Comparison of ENCODE assay signal across 20 mouse cellular contexts in the genomic region with DNA sequence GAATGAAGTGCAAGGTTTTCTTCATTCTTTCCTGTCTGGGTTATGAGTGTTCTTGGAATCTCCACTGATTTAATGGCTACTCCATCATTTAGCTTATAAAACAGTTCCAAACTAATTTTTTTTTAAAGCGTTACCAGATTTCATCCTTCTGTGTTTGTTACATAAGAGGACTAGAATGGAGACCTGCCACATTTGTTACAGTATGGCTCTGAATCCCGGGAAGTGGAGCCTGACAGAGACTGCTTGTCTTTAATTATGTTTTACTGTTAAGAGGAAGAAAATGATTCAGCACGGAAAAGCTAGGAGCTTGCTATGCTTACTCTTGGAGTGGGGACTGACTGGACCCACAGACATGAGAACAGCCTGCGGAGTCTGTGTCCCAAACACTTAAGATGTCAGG. TPM values are rescaled to one million over a fixed set of nuclear protein-coding genes. Genes with fewer than 3 reads are reported as not detected.
"Had no signal": no experiment of that assay in that cellular context is flagged by ENCODE, and none has a peak within 500 bp of the region (broad histone marks: within the 10 kb centered on the region; RNA-seq: fewer than 3 reads in every experiment).

No protein-coding gene starts in this region.

- H3K4me3 ChIP-seq: lung, embryonic 15.5 days; midbrain, embryonic 13.5 days; midbrain, embryonic 15.5 days; neural tube, embryonic 12.5 days; stomach, embryonic 15.5 days had no signal

- H3K9me3 ChIP-seq: lung, embryonic 15.5 days; megakaryocyte, embryonic 14.5 days; midbrain, embryonic 13.5 days; midbrain, embryonic 15.5 days; neural tube, embryonic 12.5 days; stomach, embryonic 15.5 days had no signal

- H3K4me1 ChIP-seq: lung, embryonic 15.5 days; midbrain, embryonic 13.5 days; midbrain, embryonic 15.5 days; neural tube, embryonic 12.5 days; stomach, embryonic 15.5 days had no signal

- ATAC-seq: lung, postnatal 0 days; midbrain, embryonic 13.5 days; midbrain, embryonic 15.5 days had no signal

- H3K27me3 ChIP-seq: lung, embryonic 15.5 days; megakaryocyte, embryonic 14.5 days; midbrain, embryonic 13.5 days; midbrain, embryonic 15.5 days; neural tube, embryonic 12.5 days; stomach, embryonic 15.5 days had no signal

- H3K4me2 ChIP-seq: lung, embryonic 15.5 days; midbrain, embryonic 11.5 days; midbrain, embryonic 13.5 days; midbrain, embryonic 15.5 days; neural tube, embryonic 12.5 days; stomach, embryonic 15.5 days had no signal

- DNase-seq: lung, adult 2 months; lung, postnatal 14 days; lung, postnatal 36 days; right cerebral cortex, postnatal 14 days; thymus, adult 18-20 months; thymus, postnatal 14 days; thymus, postnatal 36 days had no signal

- H3K9ac ChIP-seq: lung, embryonic 15.5 days; midbrain, embryonic 13.5 days; midbrain, embryonic 15.5 days; neural tube, embryonic 12.5 days; stomach, embryonic 15.5 days had no signal

- H3K27ac ChIP-seq: lung, embryonic 15.5 days; macrophage; midbrain, embryonic 13.5 days; midbrain, embryonic 15.5 days; neural tube, embryonic 12.5 days; stomach, embryonic 15.5 days; stomach, postnatal 0 days had no signal

RNA-seq across cellular contexts. Expression of a gene that starts 5.0 kb away (rescaled TPM):
- total RNA-seq: midbrain, postnatal 0 days had no signal
- polyA plus RNA-seq: lung, adult 2 months; lung, embryonic 15.5 days; lung, postnatal 0 days; macrophage; midbrain, embryonic 11.5 days; midbrain, embryonic 15.5 days; midbrain, postnatal 0 days; neural tube, embryonic 12.5 days; neural tube, embryonic 14.5 days; spleen, adult 2 months; stomach, embryonic 15.5 days; stomach, postnatal 0 days had no signal
